Mouse (Mus musculus) mature B cell (primary cell): ENCODE results near the gene Tpgs1.

Experiments used
- in situ Hi-C: fragments of 300-500 bp; cut with MboI; formaldehyde crosslinking; loops from 2 replicates; pipeline ENCODE4 v1.14.3; 2019

The Tpgs1 gene

DNA sequence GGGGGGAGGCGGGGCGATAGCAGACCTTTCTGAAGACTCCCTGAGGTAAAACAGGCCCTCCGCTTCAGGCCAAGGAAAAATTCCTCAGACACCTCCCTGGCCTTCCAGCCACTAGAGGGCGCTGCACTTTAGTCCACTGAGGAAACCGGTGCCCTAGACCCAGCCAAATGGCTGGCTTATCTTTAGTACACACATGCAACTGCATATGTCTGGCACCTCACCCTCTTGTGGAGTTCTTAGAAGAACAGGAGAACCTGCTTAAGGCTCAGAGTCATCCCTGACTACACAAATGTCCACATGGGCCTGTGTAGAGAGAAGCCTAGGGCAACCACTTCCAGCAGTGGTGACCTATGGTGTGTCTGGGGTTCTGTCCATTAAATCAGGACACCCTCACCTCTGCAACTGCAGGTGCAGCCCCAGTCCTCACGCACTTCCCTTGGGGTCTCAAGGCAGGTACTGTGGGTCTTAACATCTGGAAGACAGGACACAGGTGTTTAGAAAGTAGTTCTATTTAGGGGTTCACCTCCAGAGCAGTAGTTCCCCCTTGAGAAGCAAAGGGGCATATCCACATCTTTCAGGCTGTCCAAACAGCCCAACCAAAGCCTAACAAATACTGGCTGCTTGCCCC, 43.4 kb downstream of the Tpgs1 start:
- in situ Hi-C loops = no loop called here

DNA sequence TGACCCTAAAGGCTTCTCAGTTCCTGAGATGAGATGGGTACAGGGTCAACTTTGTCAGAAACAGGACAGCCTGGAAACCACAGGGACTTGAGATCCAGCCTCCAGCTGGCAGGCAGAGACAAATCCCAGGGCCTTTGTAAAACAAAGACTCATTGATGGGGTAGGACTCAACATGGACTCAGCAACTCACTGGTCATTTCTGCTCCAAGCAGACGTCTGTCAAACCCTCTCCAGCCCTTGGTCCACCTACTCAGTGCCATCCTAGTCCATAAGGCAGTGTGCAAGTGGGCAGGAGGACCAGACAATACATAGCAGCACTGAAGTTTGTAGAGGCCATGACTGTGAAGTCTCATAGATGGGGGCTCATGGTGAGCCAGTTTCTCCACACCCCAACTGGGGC, 44.0 kb downstream of the Tpgs1 start:
- in situ Hi-C loops = no loop called here

DNA sequence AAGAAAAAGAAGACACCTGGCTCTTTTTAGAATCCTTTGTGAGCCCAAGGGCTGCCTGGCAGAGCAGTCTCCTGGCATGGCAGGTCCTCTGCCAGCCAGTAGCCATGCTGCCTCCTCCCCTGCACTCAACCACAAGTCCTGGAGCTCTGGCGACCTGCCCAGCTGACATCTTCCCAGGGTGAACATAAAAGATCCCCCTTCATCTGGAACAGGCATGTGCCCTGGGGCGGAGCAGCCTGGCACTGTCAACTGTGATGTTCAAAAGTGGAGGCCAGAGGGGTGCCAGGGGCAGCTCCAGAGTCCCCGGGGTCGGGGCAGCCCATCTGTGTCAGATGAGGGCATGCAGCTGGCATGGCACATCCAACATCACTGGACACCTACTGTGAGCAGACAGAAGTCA, 45.8 kb downstream of the Tpgs1 start:
- in situ Hi-C loops = no loop called here

DNA sequence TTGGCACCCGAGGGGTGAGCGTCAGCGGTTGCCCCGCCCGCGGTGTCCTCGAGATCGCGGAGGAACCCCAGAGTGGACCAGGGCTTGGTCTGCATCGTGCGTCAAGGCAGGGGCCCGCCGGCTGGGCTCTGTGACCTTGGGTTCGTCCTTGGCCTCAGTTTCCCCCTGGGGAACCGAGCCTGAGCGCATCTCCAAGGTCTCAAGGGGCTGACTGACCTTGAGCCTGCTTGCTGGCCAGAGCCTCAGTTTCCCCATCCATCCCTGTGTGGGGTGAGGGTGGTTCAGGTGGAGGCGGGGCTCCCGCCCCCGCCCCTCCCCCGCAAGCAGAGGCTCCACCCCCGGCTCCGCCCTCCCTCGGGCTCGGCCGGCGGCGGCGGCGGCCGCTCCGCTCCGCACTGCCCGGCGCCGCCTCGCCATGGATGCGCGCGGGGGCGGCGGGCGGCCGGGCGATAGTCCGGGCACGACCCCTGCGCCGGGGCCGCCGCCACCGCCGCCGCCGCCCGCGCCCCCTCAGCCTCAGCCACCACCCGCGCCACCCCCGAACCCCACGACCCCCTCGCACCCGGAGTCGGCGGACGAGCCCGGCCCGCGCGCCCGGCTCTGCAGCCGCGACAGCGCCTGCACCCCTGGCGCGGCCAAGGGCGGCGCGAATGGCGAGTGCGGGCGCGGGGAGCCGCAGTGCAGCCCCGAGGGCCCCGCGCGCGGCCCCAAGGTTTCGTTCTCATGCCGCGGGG, 47.3 kb downstream of the Tpgs1 start, which contains the start of gene Hcn2:
Gene Hcn2, plus strand, starts transcription at position 381 of the 734 bp plus-strand sequence.
- in situ Hi-C loops = no loop called here

DNA sequence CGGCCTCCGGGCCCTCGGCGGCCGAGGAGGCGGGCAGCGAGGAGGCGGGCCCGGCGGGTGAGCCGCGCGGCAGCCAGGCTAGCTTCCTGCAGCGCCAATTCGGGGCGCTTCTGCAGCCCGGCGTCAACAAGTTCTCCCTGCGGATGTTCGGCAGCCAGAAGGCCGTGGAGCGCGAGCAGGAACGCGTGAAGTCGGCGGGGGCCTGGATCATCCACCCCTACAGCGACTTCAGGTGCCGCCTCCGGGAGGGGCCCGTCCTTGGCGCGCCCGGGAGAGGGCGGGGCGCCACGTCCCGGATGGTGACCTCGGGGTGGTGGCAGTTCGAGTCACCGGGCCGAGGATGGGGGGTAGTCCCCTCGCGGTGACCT, 47.8 kb downstream of the Tpgs1 start:
- in situ Hi-C loops = no loop called here

DNA sequence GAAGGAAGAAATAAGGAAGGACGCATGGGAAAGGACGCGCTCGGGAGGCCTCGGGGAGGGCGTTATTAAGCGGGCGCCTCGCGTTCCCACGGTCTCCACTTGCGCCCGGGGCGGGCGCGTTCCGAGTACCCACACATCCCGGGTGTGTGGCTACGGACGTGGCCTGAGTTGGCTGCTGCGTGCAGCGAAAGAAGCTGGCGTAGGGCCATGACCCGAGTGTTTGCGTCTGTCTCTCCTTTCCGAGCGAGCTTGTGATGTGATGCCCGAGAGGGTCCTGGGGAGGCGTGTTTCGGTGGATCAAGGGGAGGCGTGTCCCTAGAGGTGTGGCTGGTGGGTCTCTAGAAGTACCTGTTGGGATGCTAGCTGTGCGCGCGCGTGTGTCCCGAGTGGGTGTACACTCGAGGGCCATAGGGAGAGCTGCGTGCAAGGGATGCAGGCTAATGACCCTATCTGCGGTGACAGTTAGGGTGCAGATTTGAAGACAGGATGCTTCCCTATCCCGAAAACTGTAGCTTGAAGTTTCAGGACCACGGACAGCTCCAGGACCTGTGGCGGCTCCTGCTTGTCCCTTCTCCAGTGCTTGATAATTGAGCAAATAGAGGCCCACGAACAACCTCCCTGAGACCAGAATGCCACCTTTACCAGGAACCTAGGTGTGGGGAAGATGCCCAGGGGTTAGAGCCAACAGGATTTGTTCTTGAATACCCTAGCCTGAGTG, 48.6 kb downstream of the Tpgs1 start:
- in situ Hi-C loops = no loop called here

DNA sequence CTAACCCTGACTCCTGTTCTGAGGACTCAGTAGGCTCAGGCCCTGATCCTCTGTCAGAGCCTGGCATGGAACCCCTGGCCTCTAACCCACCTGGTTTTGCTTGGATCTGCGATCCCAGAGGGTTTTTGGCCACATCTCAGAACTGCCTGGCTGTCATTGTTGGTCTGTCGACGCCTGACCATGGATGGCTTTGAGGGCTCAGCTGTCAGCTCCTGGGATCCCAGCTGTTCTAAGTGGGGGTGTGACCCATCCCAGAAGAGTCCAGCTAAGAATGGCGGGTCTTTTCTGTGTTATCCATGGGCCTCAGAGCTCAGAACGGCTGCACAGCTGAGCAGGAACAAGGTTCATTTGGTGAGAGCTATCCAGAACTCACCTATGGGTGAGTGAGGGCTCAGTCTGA, 51.9 kb downstream of the Tpgs1 start:
- in situ Hi-C loops = no loop called here

DNA sequence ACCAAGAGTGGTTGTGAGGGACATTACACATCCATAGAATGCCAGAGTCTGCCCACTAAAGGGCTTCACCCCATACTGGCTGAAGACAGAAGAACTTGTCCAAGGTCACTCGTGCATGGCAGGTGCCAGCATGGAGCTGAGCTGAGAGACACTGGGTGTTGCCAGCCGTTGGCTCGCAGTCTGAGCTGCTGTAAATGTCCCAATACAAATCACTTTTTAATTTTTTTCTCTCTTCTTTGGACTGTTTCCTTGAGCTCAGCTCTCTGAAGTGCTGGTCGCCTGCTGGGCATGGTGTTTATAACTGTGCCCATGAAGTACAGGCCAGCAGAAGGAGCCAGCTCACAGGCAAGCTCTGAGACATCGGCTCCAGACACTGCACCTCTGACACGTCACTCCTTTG, 53.9 kb downstream of the Tpgs1 start:
- in situ Hi-C loops = no loop called here

DNA sequence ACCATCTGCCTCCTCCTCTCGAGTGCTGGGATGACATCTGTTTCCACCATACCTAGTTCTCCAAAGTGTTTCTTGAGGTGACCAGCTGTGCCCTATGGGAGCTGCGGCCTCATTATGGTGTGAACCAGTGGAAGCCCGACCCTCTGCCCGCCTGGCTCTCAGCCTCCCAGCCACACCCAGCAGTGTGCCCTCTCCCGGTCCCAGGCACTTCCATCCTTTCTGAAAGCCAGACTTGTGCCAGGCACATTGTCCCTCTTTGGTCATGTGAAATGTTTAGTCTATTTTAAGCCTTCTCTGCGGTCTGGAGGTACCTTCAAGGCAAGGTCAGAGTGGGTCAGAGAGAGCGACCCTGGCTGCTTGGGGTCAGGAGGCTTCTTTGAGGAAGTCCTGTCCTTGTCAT, 54.5 kb downstream of the Tpgs1 start:
- in situ Hi-C loops = no loop called here
